Mouse (Mus musculus) limb, embryonic 11.5 days (tissue): Measurements from ENCODE around the gene Prickle1. TPM values are rescaled to one million over a fixed set of nuclear protein-coding genes. Genes with fewer than 3 reads are reported as not detected.

Experiments
- ATAC-seq: fragments of 200-750 bp; cut with Nextera tagmentation; 2 replicates; pipeline ENCODE4 v1.8.0; 2017; ENCODE audit warnings: low read depth; ENCODE audit not compliant: insufficient number of reproducible peaks, low FRiP score, low TSS enrichment
- DNase-seq: peaks from one replicate; pipeline ENCODE4 v3.0.0-alpha.2; 2015; ENCODE audit warnings: low spot score
- H3K27ac ChIP-seq: fragments of 300-500 bp; sonication (generic); replicated peaks from 2 replicates; pipeline ENCODE4 v1.5.1; 2014; ENCODE audit warnings: low read depth, mild to moderate bottlenecking, low read length
- H3K27me3 ChIP-seq: fragments of 300-500 bp; sonication (generic); 2 replicates; pipeline ENCODE4 v1.6.1; 2014; ENCODE audit warnings: mild to moderate bottlenecking, low read length, mixed read lengths; ENCODE audit not compliant: control insufficient read depth, insufficient read depth
- H3K36me3 ChIP-seq: fragments of 300-500 bp; sonication (generic); 2 replicates; pipeline ENCODE4 v1.6.1; 2014; ENCODE audit warnings: mild to moderate bottlenecking, low read length, moderate library complexity, mixed read lengths; ENCODE audit not compliant: control insufficient read depth, insufficient read depth
- H3K4me1 ChIP-seq: fragments of 300-500 bp; sonication (generic); 2 replicates; pipeline ENCODE4 v1.6.1; 2014; ENCODE audit warnings: low read length, mixed read lengths; ENCODE audit not compliant: control insufficient read depth, insufficient read depth
- H3K4me2 ChIP-seq: fragments of 300-500 bp; sonication (generic); 2 replicates; pipeline ENCODE4 v1.6.1; 2014; ENCODE audit warnings: low read depth, mild to moderate bottlenecking, moderate library complexity; ENCODE audit not compliant: severe bottlenecking
- H3K4me3 ChIP-seq: fragments of 300-500 bp; sonication (generic); 2 replicates; pipeline ENCODE4 v1.5.1; 2014; ENCODE audit warnings: low read depth, low read length
- H3K9ac ChIP-seq: fragments of 300-500 bp; sonication (generic); 2 replicates; pipeline ENCODE4 v1.6.1; 2014; ENCODE audit warnings: mild to moderate bottlenecking, low read length
- H3K9me3 ChIP-seq: fragments of 300-500 bp; sonication (generic); 2 replicates; pipeline ENCODE4 v1.6.1; 2016; ENCODE audit warnings: low read length; ENCODE audit not compliant: control insufficient read depth
- WGBS: fragments of 180-500 bp; shearing (Covaris S2); extraction: QIAGEN DNeasy Blood & Tissue Kit; methylation state at CpG from one replicate; pipeline ENCODE4 v1.1.7; 2014; 5-methylcytosine and 5-hydroxymethylcytosine counted together
- polyA plus RNA-seq: library from polyadenylated mRNA; unstranded; fragments of >200 nt; fragmentation: Nextera tagmentation; extraction: Ambion mirVana; gene quantifications from 2 replicates; pipeline ENCODE4 v1.2.1, GENCODE M21; 2014

Gene Prickle1
- polyA plus RNA-seq, 1 experiment from 2014 or later: 30.0 TPM

GRCm38 (mm10) chr15:93572889-93573288, 22.8 kb downstream of the Prickle1 start:
- DNase-seq: no peak
- Histone ChIP-seq H3K9me3 (no peaks in the 10 kb centered on the region), H3K27ac (no peak overlapping the region), H3K27me3 (no peaks in the 10 kb centered on the region), H3K36me3 (no peaks in the 10 kb centered on the region), H3K4me2 (no peak overlapping the region), H3K4me3 (no peak overlapping the region), H3K4me1 (peaks cover 16% of the 10 kb centered on the region), H3K9ac (no peak overlapping the region)
- ATAC-seq: no peak
- 92% methylated on average over 10 of the region's 10 CpGs for WGBS

- no peaks in the 10 kb centered on the region for H3K36me3 ChIP-seq
- no peak overlapping the region for H3K9ac ChIP-seq
- ATAC-seq (no peak), DNase-seq (no peak)
- peaks cover 26% of the 10 kb centered on the region for H3K4me1 ChIP-seq
- no peaks in the 10 kb centered on the region for H3K9me3 ChIP-seq
- 52% methylated on average over 11 of the region's 11 CpGs for WGBS
- H3K4me3 ChIP-seq: no peak overlapping the region
- H3K4me2 ChIP-seq: no peak overlapping the region
- H3K27me3 ChIP-seq: no peaks in the 10 kb centered on the region
- no peak overlapping the region for H3K27ac ChIP-seq
Observed at GRCm38 (mm10) chr15:93570881-93571495, 24.7 kb downstream of the Prickle1 start.

GRCm38 (mm10) chr15:93568911-93569310, 26.8 kb downstream of the Prickle1 start:
- Histone ChIP-seq H3K27me3 (no peaks in the 10 kb centered on the region), H3K9ac (no peak overlapping the region), H3K4me1 (peaks cover 26% of the 10 kb centered on the region), H3K9me3 (no peaks in the 10 kb centered on the region), H3K4me3 (no peak overlapping the region), H3K36me3 (no peaks in the 10 kb centered on the region), H3K27ac (peak overlapping the region; percentile 68), H3K4me2 (no peak overlapping the region)
- ATAC-seq (peak; percentile 84; the same call in 1 of the 2 replicates), DNase-seq (peak; percentile 69)
- WGBS: 9% methylated on average over 3 of the region's 3 CpGs

GRCm38 (mm10) chr15:93567546-93568307, 28.0 kb downstream of the Prickle1 start:
- no peak overlapping the region for H3K4me2 ChIP-seq
- no peak overlapping the region for H3K4me3 ChIP-seq
- H3K27ac ChIP-seq: peak overlapping the region; percentile 47; the same call in 1 of the 2 replicates
- ATAC-seq (no peak), DNase-seq (peak; percentile 38)
- 59% methylated on average over 14 of the region's 14 CpGs for WGBS
- H3K9ac ChIP-seq: no peak overlapping the region
- no peaks in the 10 kb centered on the region for H3K27me3 ChIP-seq
- H3K4me1 ChIP-seq: peaks cover 26% of the 10 kb centered on the region
- H3K9me3 ChIP-seq: no peaks in the 10 kb centered on the region
- no peaks in the 10 kb centered on the region for H3K36me3 ChIP-seq

DNA sequence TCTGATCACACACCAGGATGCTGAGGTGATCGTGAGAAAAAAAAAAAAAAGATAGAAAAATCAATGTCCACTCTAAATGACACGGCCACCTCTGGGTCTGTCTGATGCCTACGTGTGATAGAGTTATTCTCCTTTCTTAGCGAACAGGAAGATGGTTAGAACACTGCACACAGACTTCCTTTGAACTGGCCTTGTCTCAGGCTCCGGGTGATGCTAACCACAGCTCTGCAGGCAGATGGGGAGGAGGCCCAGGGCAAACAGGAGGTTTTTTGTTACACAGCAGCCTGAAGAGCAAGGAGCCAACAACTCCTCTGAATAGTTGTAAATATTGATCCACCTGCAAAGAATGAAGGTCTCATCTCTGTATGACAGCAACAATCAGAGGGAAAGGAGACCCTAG, 32.2 kb downstream of the Prickle1 start:
- Histone ChIP-seq H3K27me3 (no peaks in the 10 kb centered on the region), H3K4me3 (no peak overlapping the region), H3K4me2 (no peak overlapping the region), H3K9ac (no peak overlapping the region), H3K27ac (no peak overlapping the region), H3K36me3 (no peaks in the 10 kb centered on the region), H3K4me1 (peaks cover 15% of the 10 kb centered on the region), H3K9me3 (no peaks in the 10 kb centered on the region)
- 69% methylated on average over 5 of the region's 5 CpGs for WGBS
- ATAC-seq (no peak), DNase-seq (no peak)

GRCm38 (mm10) chr15:93561540-93561939, 34.2 kb downstream of the Prickle1 start:
- Histone ChIP-seq H3K9me3 (no peaks in the 10 kb centered on the region), H3K9ac (no peak overlapping the region), H3K27me3 (no peaks in the 10 kb centered on the region), H3K4me2 (no peak overlapping the region), H3K4me1 (no peaks in the 10 kb centered on the region), H3K36me3 (no peaks in the 10 kb centered on the region), H3K4me3 (no peak overlapping the region), H3K27ac (no peak overlapping the region)
- 87% methylated on average over 6 of the region's 6 CpGs for WGBS
- no peak for DNase-seq
- no peak for ATAC-seq

GRCm38 (mm10) chr15:93558421-93558820, 37.3 kb downstream of the Prickle1 start:
- no peak overlapping the region for H3K4me3 ChIP-seq
- 0 out of 2 replicates have a peak, but pooled peaks cover 5% of the 10 kb centered on the region for H3K4me1 ChIP-seq
- DNase-seq: no peak
- no peaks in the 10 kb centered on the region for H3K27me3 ChIP-seq
- H3K9ac ChIP-seq: no peak overlapping the region
- ATAC-seq: no peak
- H3K27ac ChIP-seq: no peak overlapping the region
- 94% methylated on average over 12 of the region's 12 CpGs for WGBS
- H3K36me3 ChIP-seq: no peaks in the 10 kb centered on the region
- H3K9me3 ChIP-seq: no peaks in the 10 kb centered on the region
- no peak overlapping the region for H3K4me2 ChIP-seq

GRCm38 (mm10) chr15:93555719-93556118, 40.0 kb downstream of the Prickle1 start:
- no peak for ATAC-seq
- peaks cover 22% of the 10 kb centered on the region for H3K4me1 ChIP-seq
- H3K4me3 ChIP-seq: no peak overlapping the region
- H3K4me2 ChIP-seq: no peak overlapping the region
- H3K27ac ChIP-seq: no peak overlapping the region
- DNase-seq: no peak
- H3K36me3 ChIP-seq: no peaks in the 10 kb centered on the region
- WGBS: 69% methylated on average over 8 of the region's 8 CpGs
- H3K9ac ChIP-seq: no peak overlapping the region
- no peaks in the 10 kb centered on the region for H3K9me3 ChIP-seq
- no peaks in the 10 kb centered on the region for H3K27me3 ChIP-seq
